Mouse (Mus musculus) neural tube, embryonic 15.5 days (tissue): ENCODE measurements around the gene Zfp367. TPM values are rescaled to one million over a fixed set of nuclear protein-coding genes. Genes with fewer than 3 reads are reported as not detected.
A peak's percentile ranks its signal among the peaks of the same experiment; 100 is the strongest.

Source experiments
- ATAC-seq: fragments of 200-750 bp; cut with Nextera tagmentation; 2 replicates; pipeline ENCODE4 v1.8.0; 2017; ENCODE audit warnings: mild to moderate bottlenecking, moderate TSS enrichment, moderate library complexity; ENCODE audit not compliant: low FRiP score
- H3K27ac ChIP-seq: fragments of 300-500 bp; sonication (generic); replicated peaks from 2 replicates; pipeline ENCODE4 v1.5.1; 2015; ENCODE audit warnings: mild to moderate bottlenecking, inconsistent platforms
- H3K27me3 ChIP-seq: fragments of 300-500 bp; sonication (generic); replicated peaks from 2 replicates; pipeline ENCODE4 v1.6.1; 2015; ENCODE audit warnings: inconsistent platforms
- H3K36me3 ChIP-seq: fragments of 300-500 bp; sonication (generic); 2 replicates; pipeline ENCODE4 v1.6.1; 2015; ENCODE audit warnings: inconsistent platforms
- H3K4me1 ChIP-seq: fragments of 300-500 bp; sonication (generic); 2 replicates; pipeline ENCODE4 v1.6.1; 2015; ENCODE audit warnings: inconsistent platforms
- H3K4me2 ChIP-seq: fragments of 300-500 bp; sonication (generic); 2 replicates; pipeline ENCODE4 v1.6.1; 2015; ENCODE audit warnings: inconsistent platforms, mild to moderate bottlenecking, moderate library complexity
- H3K4me3 ChIP-seq: fragments of 300-500 bp; sonication (generic); replicated peaks from 2 replicates; pipeline ENCODE4 v1.5.1; 2015; ENCODE audit warnings: mild to moderate bottlenecking, inconsistent platforms
- H3K9ac ChIP-seq: fragments of 300-500 bp; sonication (generic); replicated peaks from 2 replicates; pipeline ENCODE4 v1.6.1; 2015; ENCODE audit warnings: mild to moderate bottlenecking, inconsistent platforms
- H3K9me3 ChIP-seq: fragments of 300-500 bp; sonication (generic); replicated peaks from 2 replicates; pipeline ENCODE4 v1.6.1; 2016; ENCODE audit warnings: inconsistent platforms
- WGBS: fragments of 180-500 bp; shearing (Covaris S2); methylation state at CpG from one replicate; pipeline ENCODE4 v1.1.7; 2015; ENCODE audit warnings: mixed read lengths; 5-methylcytosine and 5-hydroxymethylcytosine counted together
- polyA plus RNA-seq: library from polyadenylated mRNA; unstranded; fragments of >200 nt; fragmentation: Nextera tagmentation; extraction: Ambion mirVana; gene quantifications from 2 replicates; pipeline ENCODE4 v1.2.1, GENCODE M21; 2015

The Zfp367 gene
- polyA plus RNA-seq, 1 experiment from 2014 or later: 5.0 TPM

DNA sequence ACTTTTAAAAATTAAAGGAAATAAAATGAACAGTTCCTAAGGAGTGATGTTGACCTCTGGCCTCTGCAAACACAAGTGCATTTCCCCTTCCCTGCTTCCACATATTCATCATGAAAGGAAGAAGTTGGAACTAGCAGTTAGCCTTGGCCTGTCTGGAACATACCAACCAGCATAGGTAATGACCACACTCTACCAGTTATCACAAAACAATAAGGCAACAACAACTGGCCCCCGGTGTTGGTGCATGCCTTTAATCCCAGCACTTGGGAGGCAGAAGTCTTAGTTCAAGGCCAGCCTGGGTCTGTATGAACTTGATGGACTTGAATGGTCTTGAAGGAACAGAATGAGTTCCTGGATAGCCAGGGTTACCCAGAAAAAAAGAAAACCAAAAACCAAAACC is 42.6 kb downstream of the Zfp367 start:
- Histone ChIP-seq H3K4me3 (no peak overlapping the region), H3K27ac (no peak overlapping the region), H3K4me1 (peaks cover 10% of the 10 kb centered on the region), H3K9ac (no peak overlapping the region), H3K36me3 (no peaks in the 10 kb centered on the region), H3K27me3 (no peaks in the 10 kb centered on the region), H3K4me2 (no peak overlapping the region), H3K9me3 (no peaks in the 10 kb centered on the region)
- 93% methylated on average over 1 of the region's 1 CpGs for WGBS
- ATAC-seq: no peak

DNA sequence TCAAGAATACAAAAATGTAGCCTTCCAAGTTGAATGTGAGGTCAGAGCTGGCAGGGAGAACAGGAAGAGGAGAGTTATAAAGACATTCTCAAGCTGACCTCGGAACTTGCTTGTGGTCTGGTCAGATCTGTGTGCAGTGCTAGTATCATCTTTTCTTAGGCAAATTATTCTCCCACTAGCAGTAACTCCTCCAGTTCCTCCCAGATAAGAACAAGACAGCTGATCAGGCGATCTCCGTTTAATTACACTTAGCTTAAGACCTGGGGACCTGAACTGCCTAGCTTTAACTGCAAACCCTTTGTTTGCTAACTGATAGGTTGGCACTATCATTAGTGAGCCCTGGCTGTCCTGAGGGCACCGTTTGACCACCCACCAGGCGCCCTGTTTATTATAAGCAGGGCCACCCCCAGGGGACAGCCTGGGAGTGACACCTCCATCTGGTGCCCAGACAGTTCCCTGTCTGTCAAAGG is 44.6 kb downstream of the Zfp367 start:
- WGBS: 11% methylated on average over 5 of the region's 5 CpGs
- Histone ChIP-seq H3K27me3 (no peaks in the 10 kb centered on the region), H3K9me3 (no peaks in the 10 kb centered on the region), H3K4me3 (no peak overlapping the region), H3K36me3 (no peaks in the 10 kb centered on the region), H3K27ac (no peak overlapping the region), H3K9ac (no peak overlapping the region), H3K4me2 (peak overlapping the region; percentile 13; the same call in 1 of the 2 replicates), H3K4me1 (peaks cover 10% of the 10 kb centered on the region)
- ATAC-seq: no peak; the same call in 1 of the 2 replicates

GRCm38 (mm10) chr13:64107535-64107934 is 45.5 kb downstream of the Zfp367 start:
- no peaks in the 10 kb centered on the region for H3K27me3 ChIP-seq
- no peaks in the 10 kb centered on the region for H3K36me3 ChIP-seq
- H3K4me1 ChIP-seq: peaks cover 10% of the 10 kb centered on the region
- 7% methylated on average over 8 of the region's 8 CpGs for WGBS
- no peaks in the 10 kb centered on the region for H3K9me3 ChIP-seq
- H3K4me2 ChIP-seq: no peak overlapping the region; the same call in 1 of the 2 replicates
- H3K9ac ChIP-seq: no peak overlapping the region
- H3K4me3 ChIP-seq: no peak overlapping the region
- ATAC-seq: peak; percentile 55; the same call in 1 of the 2 replicates
- H3K27ac ChIP-seq: no peak overlapping the region

- Histone ChIP-seq H3K27me3 (no peaks in the 10 kb centered on the region), H3K36me3 (no peaks in the 10 kb centered on the region), H3K9me3 (no peaks in the 10 kb centered on the region), H3K4me1 (peaks cover 10% of the 10 kb centered on the region), H3K27ac (no peak overlapping the region), H3K4me2 (no peak overlapping the region), H3K9ac (no peak overlapping the region), H3K4me3 (no peak overlapping the region)
- WGBS: 37% methylated on average over 3 of the region's 3 CpGs
- ATAC-seq: no peak
These were observed 45.9 kb downstream of the Zfp367 start for GRCm38 (mm10) chr13:64107105-64107504.

- no peak overlapping the region for H3K4me2 ChIP-seq
- H3K4me3 ChIP-seq: no peak overlapping the region
- no peaks in the 10 kb centered on the region for H3K27me3 ChIP-seq
- no peak overlapping the region for H3K27ac ChIP-seq
- no peak overlapping the region for H3K9ac ChIP-seq
- H3K4me1 ChIP-seq: peaks cover 10% of the 10 kb centered on the region
- 84% methylated on average over 3 of the region's 3 CpGs for WGBS
- no peaks in the 10 kb centered on the region for H3K9me3 ChIP-seq
- no peak for ATAC-seq
- H3K36me3 ChIP-seq: no peaks in the 10 kb centered on the region
These were observed 47.3 kb downstream of the Zfp367 start for GRCm38 (mm10) chr13:64105690-64106089.

GRCm38 (mm10) chr13:64100186-64100585 is 52.8 kb downstream of the Zfp367 start:
- H3K36me3 ChIP-seq: no peaks in the 10 kb centered on the region
- 68% methylated on average over 3 of the region's 3 CpGs for WGBS
- no peaks in the 10 kb centered on the region for H3K9me3 ChIP-seq
- peak; percentile 63; the same call in 1 of the 2 replicates for ATAC-seq
- H3K4me1 ChIP-seq: no peaks in the 10 kb centered on the region
- H3K4me2 ChIP-seq: no peak overlapping the region
- no peaks in the 10 kb centered on the region for H3K27me3 ChIP-seq
- no peak overlapping the region for H3K27ac ChIP-seq
- H3K9ac ChIP-seq: no peak overlapping the region
- H3K4me3 ChIP-seq: no peak overlapping the region

DNA sequence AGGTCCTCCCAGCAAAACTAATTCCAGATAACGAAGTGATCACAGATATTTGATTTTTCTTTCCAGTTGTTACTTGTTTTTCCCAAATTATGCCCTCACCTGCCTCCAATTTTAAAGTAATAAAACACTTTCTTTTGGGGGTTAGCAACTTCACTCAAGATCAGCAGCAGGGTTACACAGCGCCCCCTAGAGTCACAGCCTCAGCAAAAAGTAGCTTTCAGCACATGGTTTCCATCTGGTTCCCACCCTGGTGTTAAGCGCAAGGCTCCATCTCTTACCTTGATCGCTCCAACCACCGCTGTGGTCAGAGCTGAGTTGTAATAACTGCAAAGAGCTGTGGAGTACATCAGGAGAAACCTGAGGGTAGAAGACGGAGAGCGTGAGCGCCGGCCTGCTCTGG is 54.0 kb downstream of the Zfp367 start:
- WGBS: 77% methylated on average over 9 of the region's 9 CpGs

GRCm38 (mm10) chr13:64093341-64093740 is 59.7 kb downstream of the Zfp367 start:
- Histone ChIP-seq H3K4me2 (no peak overlapping the region), H3K4me1 (no peaks in the 10 kb centered on the region), H3K9ac (no peak overlapping the region), H3K4me3 (no peak overlapping the region), H3K27me3 (no peaks in the 10 kb centered on the region), H3K36me3 (no peaks in the 10 kb centered on the region), H3K9me3 (no peaks in the 10 kb centered on the region), H3K27ac (no peak overlapping the region)
- WGBS: 5% methylated on average over 1 of the region's 1 CpGs
- ATAC-seq: peak; percentile 59; the same call in 1 of the 2 replicates

More for the DNA sequence above, 54.0 kb downstream of the Zfp367 start:
- no peaks in the 10 kb centered on the region for H3K36me3 ChIP-seq
- H3K27ac ChIP-seq: no peak overlapping the region
- no peaks in the 10 kb centered on the region for H3K4me1 ChIP-seq
- H3K4me2 ChIP-seq: no peak overlapping the region
- no peak overlapping the region for H3K9ac ChIP-seq
- no peak overlapping the region for H3K4me3 ChIP-seq
- no peaks in the 10 kb centered on the region for H3K9me3 ChIP-seq
- no peaks in the 10 kb centered on the region for H3K27me3 ChIP-seq
- no peak for ATAC-seq

- H3K9me3 ChIP-seq: no peaks in the 10 kb centered on the region
- no peak overlapping the region for H3K9ac ChIP-seq
- no peaks in the 10 kb centered on the region for H3K4me1 ChIP-seq
- no peaks in the 10 kb centered on the region for H3K27me3 ChIP-seq
- no peak overlapping the region for H3K4me3 ChIP-seq
- no peaks in the 10 kb centered on the region for H3K36me3 ChIP-seq
- no peak overlapping the region for H3K4me2 ChIP-seq
- 0 out of 2 replicates have a peak, but pooled peaks have one; percentile 28 for ATAC-seq
- 81% methylated on average over 6 of the region's 6 CpGs for WGBS
- no peak overlapping the region for H3K27ac ChIP-seq
These were observed 60.2 kb downstream of the Zfp367 start for GRCm38 (mm10) chr13:64092752-64093151.

DNA sequence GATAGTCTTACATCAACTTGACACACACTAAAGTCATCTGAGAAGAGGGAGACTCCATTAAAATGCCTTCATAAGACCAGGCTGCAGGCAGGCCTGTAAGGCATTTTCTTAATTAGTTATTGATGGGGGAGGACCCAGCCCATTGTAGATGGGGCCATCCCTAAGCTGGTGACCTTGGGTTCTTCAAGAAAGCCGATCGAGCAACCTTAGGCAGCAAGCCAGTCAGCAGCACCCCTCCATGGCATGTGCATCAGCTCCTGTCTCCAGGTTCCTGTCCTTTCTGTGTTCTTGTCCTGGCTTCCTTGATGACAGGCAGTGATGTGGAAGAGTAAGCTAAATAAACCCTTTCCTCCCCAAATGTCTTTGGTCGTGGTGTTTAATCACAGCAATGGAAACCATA is 60.9 kb downstream of the Zfp367 start:
- Histone ChIP-seq H3K27me3 (no peaks in the 10 kb centered on the region), H3K36me3 (no peaks in the 10 kb centered on the region), H3K4me1 (no peaks in the 10 kb centered on the region), H3K4me2 (no peak overlapping the region), H3K9ac (no peak overlapping the region), H3K27ac (no peak overlapping the region), H3K9me3 (no peaks in the 10 kb centered on the region), H3K4me3 (no peak overlapping the region)
- no peak for ATAC-seq
- 71% methylated on average over 3 of the region's 3 CpGs for WGBS

- no peaks in the 10 kb centered on the region for H3K9me3 ChIP-seq
- 60% methylated on average over 7 of the region's 7 CpGs for WGBS
- H3K4me2 ChIP-seq: no peak overlapping the region
- H3K27ac ChIP-seq: no peak overlapping the region
- no peaks in the 10 kb centered on the region for H3K36me3 ChIP-seq
- H3K27me3 ChIP-seq: no peaks in the 10 kb centered on the region
- no peak overlapping the region for H3K4me3 ChIP-seq
- ATAC-seq: no peak
- H3K4me1 ChIP-seq: no peaks in the 10 kb centered on the region
- H3K9ac ChIP-seq: no peak overlapping the region
These were observed 62.0 kb downstream of the Zfp367 start for GRCm38 (mm10) chr13:64091006-64091405.

GRCm38 (mm10) chr13:64090278-64090677 is 62.7 kb downstream of the Zfp367 start:
- H3K4me3 ChIP-seq: no peak overlapping the region
- H3K27ac ChIP-seq: no peak overlapping the region
- no peak overlapping the region for H3K9ac ChIP-seq
- H3K4me2 ChIP-seq: no peak overlapping the region
- WGBS: 88% methylated on average over 5 of the region's 5 CpGs
- ATAC-seq: no peak
- H3K27me3 ChIP-seq: no peaks in the 10 kb centered on the region
- H3K9me3 ChIP-seq: no peaks in the 10 kb centered on the region
- no peaks in the 10 kb centered on the region for H3K36me3 ChIP-seq
- H3K4me1 ChIP-seq: no peaks in the 10 kb centered on the region

- no peaks in the 10 kb centered on the region for H3K36me3 ChIP-seq
- no peak within 1 kb of the TSS for H3K27ac ChIP-seq
- no peak for ATAC-seq
- H3K9ac ChIP-seq: no peak within 1 kb of the TSS
- no peak within 1 kb of the TSS for H3K4me2 ChIP-seq
- no peaks in the 10 kb centered on the region for H3K27me3 ChIP-seq
- no peaks in the 10 kb centered on the region for H3K4me1 ChIP-seq
- 86% methylated on average over 4 of the region's 4 CpGs for WGBS
- H3K9me3 ChIP-seq: no peaks in the 10 kb centered on the region
- H3K4me3 ChIP-seq: no peak within 1 kb of the TSS
These were observed 63.9 kb downstream of the Zfp367 start, which contains the start of gene Hsd17b3 for GRCm38 (mm10) chr13:64089130-64089529. Gene Hsd17b3 (minus strand): TSS chr13:64089230.
